Mouse (Mus musculus) MEL (cell line): ENCODE data around the gene Dcp1b. TPM values are rescaled to one million over a fixed set of nuclear protein-coding genes. Genes with fewer than 3 reads are reported as not detected.

Source experiments
- DNase-seq: peaks from one replicate; pipeline ENCODE4 v3.0.0; 2011; ENCODE audit warnings: low read depth, low spot score
- H3K27ac ChIP-seq: 2 replicates; pipeline ENCODE4 v1.5.1; 2012; ENCODE audit warnings: low read depth, mild to moderate bottlenecking, control low read depth, low read length, moderate library complexity; ENCODE audit not compliant: control insufficient read depth
- H3K27me3 ChIP-seq, 2 experiments: fragments of 150-350 bp in 1 of 2; sonication (generic) in 1 of 2; 2 replicates each; pipeline ENCODE4 v1.6.1; 2012; ENCODE audit warnings: low read length in 2 of 2, mild to moderate bottlenecking in 2 of 2, improper control_type of control experiment in 1 of 2, moderate library complexity in 1 of 2; ENCODE audit not compliant: insufficient read depth in 2 of 2, control insufficient read depth in 1 of 2
- H3K36me3 ChIP-seq, 2 experiments: 2 replicates each; pipeline ENCODE4 v1.6.1; 2012 to 2014; ENCODE audit warnings: low read length in 2 of 2, improper control_type of control experiment in 1 of 2, inconsistent platforms in 1 of 2, mild to moderate bottlenecking in 1 of 2; ENCODE audit not compliant: insufficient read depth in 2 of 2, control insufficient read depth in 1 of 2
- H3K4me1 ChIP-seq, 2 experiments: fragments of 150-350 bp in 1 of 2; sonication (generic) in 1 of 2; 2 replicates each; pipeline ENCODE4 v1.6.1; 2012; ENCODE audit warnings: low read length in 2 of 2, improper control_type of control experiment in 1 of 2, mild to moderate bottlenecking in 1 of 2; ENCODE audit not compliant: insufficient read depth in 2 of 2, control insufficient read depth in 1 of 2
- H3K4me3 ChIP-seq, 2 experiments: fragments of 150-350 bp in 1 of 2; sonication (generic) in 1 of 2; 2 replicates each; pipeline ENCODE4 v1.5.1; 2012; ENCODE audit warnings: low read depth in 2 of 2, low read length in 2 of 2, mild to moderate bottlenecking in 2 of 2, moderate library complexity in 2 of 2, control low read depth in 1 of 2, improper control_type of control experiment in 1 of 2; ENCODE audit not compliant: control insufficient read depth in 1 of 2, insufficient read depth in 1 of 2
- H3K79me2 ChIP-seq: 2 replicates; pipeline ENCODE4 v1.6.1; 2012; ENCODE audit warnings: mild to moderate bottlenecking, low read length, moderate library complexity; ENCODE audit not compliant: control insufficient read depth, poor library complexity, insufficient read depth
- H3K9ac ChIP-seq: 2 replicates; pipeline ENCODE4 v1.6.1; 2012; ENCODE audit warnings: low read depth, mild to moderate bottlenecking, control low read depth, low read length, moderate library complexity; ENCODE audit not compliant: control insufficient read depth, poor library complexity, severe bottlenecking
- H3K9me3 ChIP-seq: fragments of 150-350 bp; sonication (generic); replicated peaks from 2 replicates; pipeline ENCODE4 v1.6.1; 2012; ENCODE audit warnings: mild to moderate bottlenecking, low read length, improper control_type of control experiment, moderate library complexity; ENCODE audit not compliant: insufficient read depth
- CTCF ChIP-seq, 3 experiments: IDR thresholded peaks in 2 of 3; conservative IDR thresholded peaks in 1 of 3; 2 replicates each; pipeline ENCODE4 v1.5.1; 2011 to 2012; ENCODE audit warnings: low read length in 3 of 3, low read depth in 2 of 3, mild to moderate bottlenecking in 2 of 3, improper control_type of control experiment in 1 of 3, inconsistent platforms in 1 of 3, mixed read lengths in 1 of 3, moderate library complexity in 1 of 3; ENCODE audit not compliant: control insufficient read depth in 1 of 3, insufficient read depth in 1 of 3, poor library complexity in 1 of 3, severe bottlenecking in 1 of 3
- E2F4 ChIP-seq: IDR thresholded peaks from 2 replicates; pipeline ENCODE4 v1.6.1; 2011; ENCODE audit warnings: low read depth, low read length, improper control_type of control experiment, borderline replicate concordance
- ELF1 ChIP-seq: IDR thresholded peaks from 2 replicates; pipeline ENCODE4 v1.6.1; 2014; ENCODE audit warnings: low read depth, mild to moderate bottlenecking, inconsistent platforms, low read length, improper control_type of control experiment, moderate library complexity
- EP300 ChIP-seq, 2 experiments: IDR thresholded peaks; 2 replicates each; pipeline ENCODE4 v1.6.1; 2011; ENCODE audit warnings: improper control_type of control experiment in 2 of 2, low read length in 2 of 2, low read depth in 1 of 2, mild to moderate bottlenecking in 1 of 2
- GATA1 ChIP-seq: IDR thresholded peaks from 2 replicates; pipeline ENCODE4 v1.6.1; 2011; ENCODE audit warnings: low read depth, low read length, improper control_type of control experiment
- HCFC1 ChIP-seq: IDR thresholded peaks from 2 replicates; pipeline ENCODE4 v1.6.1; 2012; ENCODE audit warnings: low read depth, mild to moderate bottlenecking, inconsistent platforms, low read length, improper control_type of control experiment, moderate library complexity
- KAT2A ChIP-seq: conservative IDR thresholded peaks from 2 replicates; pipeline ENCODE4 v1.6.1; 2012; ENCODE audit warnings: low read depth, low read length, improper control_type of control experiment, inconsistent platforms
- MAFK ChIP-seq: IDR thresholded peaks from 2 replicates; pipeline ENCODE4 v1.6.1; 2011; ENCODE audit warnings: low read depth, mild to moderate bottlenecking, low read length, improper control_type of control experiment, borderline replicate concordance
- MAZ ChIP-seq: IDR thresholded peaks from 2 replicates; pipeline ENCODE4 v1.6.1; 2012; ENCODE audit warnings: low read depth, mild to moderate bottlenecking, inconsistent platforms, low read length, improper control_type of control experiment
- MEF2A ChIP-seq: IDR thresholded peaks from 2 replicates; pipeline ENCODE4 v1.6.1; 2014; ENCODE audit warnings: low read depth, mild to moderate bottlenecking, inconsistent platforms, low read length, improper control_type of control experiment; ENCODE audit not compliant: poor library complexity, insufficient replicate concordance, severe bottlenecking; ENCODE audit errors: extremely low read depth
- MXI1 ChIP-seq: IDR thresholded peaks from 2 replicates; pipeline ENCODE4 v1.6.1; 2011; ENCODE audit warnings: mild to moderate bottlenecking, low read depth, low read length, improper control_type of control experiment
- MYC ChIP-seq: IDR thresholded peaks from 2 replicates; pipeline ENCODE4 v1.6.1; 2011; ENCODE audit warnings: low read depth, mild to moderate bottlenecking, low read length, improper control_type of control experiment, moderate library complexity
- NELFE ChIP-seq: IDR thresholded peaks from 2 replicates; pipeline ENCODE4 v1.6.1; 2011; ENCODE audit warnings: low read depth, low read length, improper control_type of control experiment
- NRF1 ChIP-seq: IDR thresholded peaks from 2 replicates; pipeline ENCODE4 v1.6.1; 2014; ENCODE audit warnings: low read depth, mild to moderate bottlenecking, inconsistent platforms, low read length, improper control_type of control experiment, moderate library complexity; ENCODE audit not compliant: poor library complexity, insufficient read depth, severe bottlenecking
- POLR2AphosphoS5 ChIP-seq: IDR thresholded peaks from 2 replicates; pipeline ENCODE4 v1.6.1; 2012; ENCODE audit warnings: low read depth, borderline replicate concordance, mild to moderate bottlenecking, inconsistent platforms, low read length, moderate library complexity, mixed read lengths
- RAD21 ChIP-seq: IDR thresholded peaks from 2 replicates; pipeline ENCODE4 v1.6.1; 2011; ENCODE audit warnings: mild to moderate bottlenecking, low read depth, low read length, improper control_type of control experiment
- SIN3A ChIP-seq: IDR thresholded peaks from 2 replicates; pipeline ENCODE4 v1.6.1; 2012; ENCODE audit warnings: low read length, improper control_type of control experiment, inconsistent platforms
- SMC3 ChIP-seq: IDR thresholded peaks from 2 replicates; pipeline ENCODE4 v1.6.1; 2011; ENCODE audit warnings: low read depth, low read length, improper control_type of control experiment
- UBTF ChIP-seq: IDR thresholded peaks from 2 replicates; pipeline ENCODE4 v1.6.1; 2012; ENCODE audit warnings: low read depth, mild to moderate bottlenecking, inconsistent platforms, low read length, improper control_type of control experiment, moderate library complexity, borderline replicate concordance; ENCODE audit not compliant: insufficient read depth
- USF1 ChIP-seq: IDR thresholded peaks from 2 replicates; pipeline ENCODE4 v1.6.1; 2014; ENCODE audit warnings: low read depth, mild to moderate bottlenecking, inconsistent platforms, low read length, improper control_type of control experiment, moderate library complexity
- USF2 ChIP-seq, 2 experiments: IDR thresholded peaks; 2 replicates each; pipeline ENCODE4 v1.6.1; 2011 to 2012; ENCODE audit warnings: improper control_type of control experiment in 2 of 2, low read length in 2 of 2, borderline replicate concordance in 1 of 2, inconsistent platforms in 1 of 2, low read depth in 1 of 2, mild to moderate bottlenecking in 1 of 2; ENCODE audit not compliant: insufficient read depth in 1 of 2
- ZC3H11A ChIP-seq: IDR thresholded peaks from 2 replicates; pipeline ENCODE4 v1.6.1; 2012; ENCODE audit warnings: low read depth, mild to moderate bottlenecking, inconsistent platforms, low read length, improper control_type of control experiment
- ZMIZ1 ChIP-seq: IDR thresholded peaks from 2 replicates; pipeline ENCODE4 v1.6.1; 2012; ENCODE audit warnings: low read depth, mild to moderate bottlenecking, inconsistent platforms, low read length, improper control_type of control experiment, moderate library complexity
- polyA plus RNA-seq, 2 experiments: library from polyadenylated mRNA; stranded (reverse) in 1 of 2; unstranded in 1 of 2; fragments of >175 nt in 1 of 2; fragments of >200 nt in 1 of 2; gene quantifications; 2 replicates each; pipeline versions ENCODE4 v1.2.1 to v1.2.4; 2012; ENCODE audit warnings: low replicate concordance in 2 of 2, low read depth in 1 of 2; ENCODE audit not compliant: insufficient read length in 2 of 2, insufficient read depth in 1 of 2, missing spikeins in 1 of 2
- total RNA-seq: library from RNA; depleted of rRNA; stranded (reverse); fragments of 300-350 nt; gene quantifications from 2 replicates; pipeline ENCODE4 v1.2.3, GENCODE M21; 2012

Gene Dcp1b
- total and polyA plus RNA-seq, 3 experiments: 7.9 to 15.7 TPM; not detected in 1

GRCm38 (mm10) chr6:119128521-119128920, 46.5 kb upstream of the Dcp1b start:
- Histone ChIP-seq H3K4me1 (no peaks in the 10 kb centered on the region), H3K27me3 (peaks cover 0 to 3% of the 10 kb centered on the region in 2 experiments; a peak in 2 of 4 replicates), H3K36me3 (no peaks in the 10 kb centered on the region), H3K9me3 (no peaks in the 10 kb centered on the region), H3K27ac (no peak overlapping the region), H3K9ac (no peak overlapping the region), H3K79me2 (no peaks in the 10 kb centered on the region), H3K4me3 (no peak overlapping the region)
- TF ChIP-seq MXI1 (no peak), USF2 (IDR thresholded peaks at IDR 0.05; ENCODE audit: borderline replicate concordance in 1 of 2, insufficient read depth in 1 of 2, low read depth in 1 of 2, low read length in 2 of 2) (no peak), SMC3 (no peak), GATA1 (no peak), ZC3H11A (no peak), EP300 (IDR thresholded peaks at IDR 0.05; ENCODE audit: low read depth in 1 of 2, low read length in 2 of 2) (no peak), NELFE (no peak), E2F4 (no peak), MAFK (no peak), HCFC1 (no peak), ELF1 (no peak), NRF1 (no peak), MEF2A (no peak), KAT2A (no peak), CTCF (IDR thresholded peaks at IDR 0.05 in 2 of 3, conservative IDR thresholded peaks at IDR 0.05 in 1 of 3; ENCODE audit: control insufficient read depth in 1 of 3, insufficient read depth in 1 of 3, low read depth in 2 of 3, low read length in 3 of 3, poor library complexity in 1 of 3, severe bottlenecking in 1 of 3) (no peak), ZMIZ1 (no peak), MAZ (no peak), POLR2AphosphoS5 (no peak), UBTF (no peak), USF1 (no peak)
- DNase-seq: no peak

GRCm38 (mm10) chr6:119129664-119130063, 45.4 kb upstream of the Dcp1b start:
- DNase-seq: peak; percentile 58
- Histone ChIP-seq H3K4me1 (no peaks in the 10 kb centered on the region), H3K27ac (no peak overlapping the region), H3K36me3 (no peaks in the 10 kb centered on the region), H3K27me3 (peaks cover 2 to 3% of the 10 kb centered on the region in 2 experiments; a peak in 2 of 4 replicates), H3K4me3 (no peak overlapping the region), H3K9ac (no peak overlapping the region), H3K9me3 (no peaks in the 10 kb centered on the region), H3K79me2 (no peaks in the 10 kb centered on the region)
- TF ChIP-seq MYC (0 out of 2 replicates have a peak, but pooled peaks have one; percentile 30), GATA1 (no peak), MXI1 (no peak), SMC3 (peak; percentile 89), SIN3A (no peak), ZC3H11A (peak; percentile 64), CTCF (IDR thresholded peaks at IDR 0.05 in 2 of 3, conservative IDR thresholded peaks at IDR 0.05 in 1 of 3; ENCODE audit: control insufficient read depth in 1 of 3, insufficient read depth in 1 of 3, low read depth in 2 of 3, low read length in 3 of 3, poor library complexity in 1 of 3, severe bottlenecking in 1 of 3) (peak; percentile 66 to 87 (median 80)), RAD21 (peak; percentile 60)
